Mouse (Mus musculus) MEL (cell line): ENCODE measurements around the gene Uspl1. TPM values are rescaled to one million over a fixed set of nuclear protein-coding genes. Genes with fewer than 3 reads are reported as not detected.

ENCODE experiments used
- DNase-seq: peaks from one replicate; pipeline ENCODE4 v3.0.0; 2011; ENCODE audit warnings: low read depth, low spot score
- H3K27ac ChIP-seq: 2 replicates; pipeline ENCODE4 v1.5.1; 2012; ENCODE audit warnings: low read depth, mild to moderate bottlenecking, control low read depth, low read length, moderate library complexity; ENCODE audit not compliant: control insufficient read depth
- H3K27me3 ChIP-seq, 2 experiments: fragments of 150-350 bp in 1 of 2; sonication (generic) in 1 of 2; 2 replicates each; pipeline ENCODE4 v1.6.1; 2012; ENCODE audit warnings: low read length in 2 of 2, mild to moderate bottlenecking in 2 of 2, improper control_type of control experiment in 1 of 2, moderate library complexity in 1 of 2; ENCODE audit not compliant: insufficient read depth in 2 of 2, control insufficient read depth in 1 of 2
- H3K36me3 ChIP-seq, 2 experiments: 2 replicates each; pipeline ENCODE4 v1.6.1; 2012 to 2014; ENCODE audit warnings: low read length in 2 of 2, improper control_type of control experiment in 1 of 2, inconsistent platforms in 1 of 2, mild to moderate bottlenecking in 1 of 2; ENCODE audit not compliant: insufficient read depth in 2 of 2, control insufficient read depth in 1 of 2
- H3K4me1 ChIP-seq, 2 experiments: fragments of 150-350 bp in 1 of 2; sonication (generic) in 1 of 2; 2 replicates each; pipeline ENCODE4 v1.6.1; 2012; ENCODE audit warnings: low read length in 2 of 2, improper control_type of control experiment in 1 of 2, mild to moderate bottlenecking in 1 of 2; ENCODE audit not compliant: insufficient read depth in 2 of 2, control insufficient read depth in 1 of 2
- H3K4me3 ChIP-seq, 2 experiments: fragments of 150-350 bp in 1 of 2; sonication (generic) in 1 of 2; 2 replicates each; pipeline ENCODE4 v1.5.1; 2012; ENCODE audit warnings: low read depth in 2 of 2, low read length in 2 of 2, mild to moderate bottlenecking in 2 of 2, moderate library complexity in 2 of 2, control low read depth in 1 of 2, improper control_type of control experiment in 1 of 2; ENCODE audit not compliant: control insufficient read depth in 1 of 2, insufficient read depth in 1 of 2
- H3K79me2 ChIP-seq: 2 replicates; pipeline ENCODE4 v1.6.1; 2012; ENCODE audit warnings: mild to moderate bottlenecking, low read length, moderate library complexity; ENCODE audit not compliant: control insufficient read depth, poor library complexity, insufficient read depth
- H3K9ac ChIP-seq: 2 replicates; pipeline ENCODE4 v1.6.1; 2012; ENCODE audit warnings: low read depth, mild to moderate bottlenecking, control low read depth, low read length, moderate library complexity; ENCODE audit not compliant: control insufficient read depth, poor library complexity, severe bottlenecking
- H3K9me3 ChIP-seq: fragments of 150-350 bp; sonication (generic); replicated peaks from 2 replicates; pipeline ENCODE4 v1.6.1; 2012; ENCODE audit warnings: mild to moderate bottlenecking, low read length, improper control_type of control experiment, moderate library complexity; ENCODE audit not compliant: insufficient read depth
- BHLHE40 ChIP-seq: IDR thresholded peaks from 2 replicates; pipeline ENCODE4 v1.6.1; 2012; ENCODE audit warnings: low read depth, mild to moderate bottlenecking, inconsistent platforms, low read length, improper control_type of control experiment, borderline replicate concordance
- CHD2 ChIP-seq: IDR thresholded peaks from 2 replicates; pipeline ENCODE4 v1.6.1; 2011; ENCODE audit warnings: low read length, improper control_type of control experiment
- EP300 ChIP-seq, 2 experiments: IDR thresholded peaks; 2 replicates each; pipeline ENCODE4 v1.6.1; 2011; ENCODE audit warnings: improper control_type of control experiment in 2 of 2, low read length in 2 of 2, low read depth in 1 of 2, mild to moderate bottlenecking in 1 of 2
- ETS1 ChIP-seq: IDR thresholded peaks from 2 replicates; pipeline ENCODE4 v1.6.1; 2012; ENCODE audit warnings: low read depth, mild to moderate bottlenecking, inconsistent platforms, low read length, improper control_type of control experiment, moderate library complexity
- GATA1 ChIP-seq: IDR thresholded peaks from 2 replicates; pipeline ENCODE4 v1.6.1; 2011; ENCODE audit warnings: low read depth, low read length, improper control_type of control experiment
- HCFC1 ChIP-seq: IDR thresholded peaks from 2 replicates; pipeline ENCODE4 v1.6.1; 2012; ENCODE audit warnings: low read depth, mild to moderate bottlenecking, inconsistent platforms, low read length, improper control_type of control experiment, moderate library complexity
- JUND ChIP-seq: IDR thresholded peaks from 2 replicates; pipeline ENCODE4 v1.6.1; 2011; ENCODE audit warnings: low read depth, mild to moderate bottlenecking, improper control_type of control experiment, low read length
- MAZ ChIP-seq: IDR thresholded peaks from 2 replicates; pipeline ENCODE4 v1.6.1; 2012; ENCODE audit warnings: low read depth, mild to moderate bottlenecking, inconsistent platforms, low read length, improper control_type of control experiment
- MEF2A ChIP-seq: IDR thresholded peaks from 2 replicates; pipeline ENCODE4 v1.6.1; 2014; ENCODE audit warnings: low read depth, mild to moderate bottlenecking, inconsistent platforms, low read length, improper control_type of control experiment; ENCODE audit not compliant: poor library complexity, insufficient replicate concordance, severe bottlenecking; ENCODE audit errors: extremely low read depth
- MYB ChIP-seq: IDR thresholded peaks from 2 replicates; pipeline ENCODE4 v1.6.1; 2011; ENCODE audit warnings: mild to moderate bottlenecking, low read depth, low read length, improper control_type of control experiment
- MYC ChIP-seq: IDR thresholded peaks from 2 replicates; pipeline ENCODE4 v1.6.1; 2011; ENCODE audit warnings: low read depth, mild to moderate bottlenecking, low read length, improper control_type of control experiment, moderate library complexity
- POLR2AphosphoS5 ChIP-seq: IDR thresholded peaks from 2 replicates; pipeline ENCODE4 v1.6.1; 2012; ENCODE audit warnings: low read depth, borderline replicate concordance, mild to moderate bottlenecking, inconsistent platforms, low read length, moderate library complexity, mixed read lengths
- RAD21 ChIP-seq: IDR thresholded peaks from 2 replicates; pipeline ENCODE4 v1.6.1; 2011; ENCODE audit warnings: mild to moderate bottlenecking, low read depth, low read length, improper control_type of control experiment
- TAL1 ChIP-seq: IDR thresholded peaks from 2 replicates; pipeline ENCODE4 v1.6.1; 2012; ENCODE audit warnings: mild to moderate bottlenecking, inconsistent platforms, low read length, moderate library complexity, mixed read lengths
- UBTF ChIP-seq: IDR thresholded peaks from 2 replicates; pipeline ENCODE4 v1.6.1; 2012; ENCODE audit warnings: low read depth, mild to moderate bottlenecking, inconsistent platforms, low read length, improper control_type of control experiment, moderate library complexity, borderline replicate concordance; ENCODE audit not compliant: insufficient read depth
- ZKSCAN1 ChIP-seq: IDR thresholded peaks from 2 replicates; pipeline ENCODE4 v1.6.1; 2012; ENCODE audit warnings: low read depth, mild to moderate bottlenecking, inconsistent platforms, low read length, improper control_type of control experiment, moderate library complexity
- ZNF384 ChIP-seq: IDR thresholded peaks from 2 replicates; pipeline ENCODE4 v1.6.1; 2012; ENCODE audit warnings: low read depth, mild to moderate bottlenecking, inconsistent platforms, low read length, improper control_type of control experiment
- polyA plus RNA-seq, 2 experiments: library from polyadenylated mRNA; stranded (reverse) in 1 of 2; unstranded in 1 of 2; fragments of >175 nt in 1 of 2; fragments of >200 nt in 1 of 2; gene quantifications; 2 replicates each; pipeline versions ENCODE4 v1.2.1 to v1.2.4; 2012; ENCODE audit warnings: low replicate concordance in 2 of 2, low read depth in 1 of 2; ENCODE audit not compliant: insufficient read length in 2 of 2, insufficient read depth in 1 of 2, missing spikeins in 1 of 2
- total RNA-seq: library from RNA; depleted of rRNA; stranded (reverse); fragments of 300-350 nt; gene quantifications from 2 replicates; pipeline ENCODE4 v1.2.3, GENCODE M21; 2012

Gene Uspl1
- total and polyA plus RNA-seq, 3 experiments: 68.5 to 179 (median 94.4) TPM

- TF ChIP-seq RAD21 (no peak), JUND (no peak), BHLHE40 (no peak), ZKSCAN1 (no peak), ZNF384 (0 out of 2 replicates have a peak, but pooled peaks have one; percentile 17), UBTF (no peak), POLR2AphosphoS5 (no peak), MAZ (peak; percentile 65), HCFC1 (0 out of 2 replicates have a peak, but pooled peaks have one; percentile 29), MYC (peak; percentile 71; the same call in 1 of the 2 replicates), ETS1 (peak; percentile 30; the same call in 1 of the 2 replicates), TAL1 (no peak), CHD2 (no peak), MYB (no peak)
Measured at GRCm38 (mm10) chr5:149221355-149221754, 37.2 kb downstream of the Uspl1 start (continued).

- Histone ChIP-seq H3K36me3 (peaks cover 0 to 29% of the 10 kb centered on the region in 2 experiments; a peak in 2 of 4 replicates), H3K27ac (no peak overlapping the region), H3K79me2 (no peaks in the 10 kb centered on the region; the same call in 1 of the 2 replicates), H3K4me1 (peaks cover 16 to 28% of the 10 kb centered on the region in 2 experiments), H3K9ac (no peak overlapping the region), H3K9me3 (no peaks in the 10 kb centered on the region), H3K4me3 (no peak overlapping the region), H3K27me3 (no peaks in the 10 kb centered on the region)
- no peak for TF ChIP-seq MEF2A
- peak in 1 of 2 experiments; percentile 12; a peak in 1 of 4 replicates for TF ChIP-seq EP300 (IDR thresholded peaks at IDR 0.05; ENCODE audit: low read depth in 1 of 2, low read length in 2 of 2)
- 0 out of 2 replicates have a peak, but pooled peaks have one; percentile 23 for TF ChIP-seq GATA1
- no peak for DNase-seq
Measured at GRCm38 (mm10) chr5:149224666-149225065, 40.5 kb downstream of the Uspl1 start.
